Mouse (Mus musculus) forebrain, embryonic 16.5 days (tissue): ENCODE measurements around the gene 4931428F04Rik. TPM values are rescaled to one million over a fixed set of nuclear protein-coding genes. Genes with fewer than 3 reads are reported as not detected.

Experiments used
- ATAC-seq: fragments of 200-750 bp; cut with Nextera tagmentation; 2 replicates; pipeline ENCODE4 v1.8.0; 2017; ENCODE audit warnings: mild to moderate bottlenecking, moderate library complexity
- H3K27ac ChIP-seq: fragments of 300-500 bp; sonication (generic); 2 replicates; pipeline ENCODE4 v1.5.1; 2014; ENCODE audit warnings: low read length, control low read depth
- H3K27me3 ChIP-seq: fragments of 300-500 bp; sonication (generic); replicated peaks from 2 replicates; pipeline ENCODE4 v1.6.1; 2014; ENCODE audit warnings: low read length; ENCODE audit not compliant: control insufficient read depth, insufficient read depth
- H3K36me3 ChIP-seq: fragments of 300-500 bp; sonication (generic); 2 replicates; pipeline ENCODE4 v1.6.1; 2014; ENCODE audit not compliant: control insufficient read depth, insufficient read depth
- H3K4me1 ChIP-seq: fragments of 300-500 bp; sonication (generic); replicated peaks from 2 replicates; pipeline ENCODE4 v1.6.1; 2014; ENCODE audit warnings: low read length; ENCODE audit not compliant: control insufficient read depth, insufficient read depth
- H3K4me2 ChIP-seq: fragments of 300-500 bp; sonication (generic); 2 replicates; pipeline ENCODE4 v1.6.1; 2014; ENCODE audit warnings: mild to moderate bottlenecking, low read length, control low read depth
- H3K4me3 ChIP-seq: fragments of 300-500 bp; sonication (generic); replicated peaks from 2 replicates; pipeline ENCODE4 v1.5.1; 2014; ENCODE audit warnings: mild to moderate bottlenecking, low read length, control low read depth
- H3K9ac ChIP-seq: fragments of 300-500 bp; sonication (generic); replicated peaks from 2 replicates; pipeline ENCODE4 v1.6.1; 2014; ENCODE audit warnings: low read depth, low read length, control low read depth
- H3K9me3 ChIP-seq: fragments of 300-500 bp; sonication (generic); 2 replicates; pipeline ENCODE4 v1.6.1; 2016; ENCODE audit warnings: low read length; ENCODE audit not compliant: control insufficient read depth
- WGBS: fragments of 180-500 bp; shearing (Covaris S2); extraction: QIAGEN DNeasy Blood & Tissue Kit; methylation state at CpG from one replicate; pipeline ENCODE4 v1.1.7; 2014; 5-methylcytosine and 5-hydroxymethylcytosine counted together
- polyA plus RNA-seq: library from polyadenylated mRNA; unstranded; fragments of >200 nt; fragmentation: Nextera tagmentation; extraction: Ambion mirVana; gene quantifications from 2 replicates; pipeline ENCODE4 v1.2.1, GENCODE M21; 2015

Gene 4931428F04Rik
- polyA plus RNA-seq = 110 and 125 TPM in 2 replicates

DNA sequence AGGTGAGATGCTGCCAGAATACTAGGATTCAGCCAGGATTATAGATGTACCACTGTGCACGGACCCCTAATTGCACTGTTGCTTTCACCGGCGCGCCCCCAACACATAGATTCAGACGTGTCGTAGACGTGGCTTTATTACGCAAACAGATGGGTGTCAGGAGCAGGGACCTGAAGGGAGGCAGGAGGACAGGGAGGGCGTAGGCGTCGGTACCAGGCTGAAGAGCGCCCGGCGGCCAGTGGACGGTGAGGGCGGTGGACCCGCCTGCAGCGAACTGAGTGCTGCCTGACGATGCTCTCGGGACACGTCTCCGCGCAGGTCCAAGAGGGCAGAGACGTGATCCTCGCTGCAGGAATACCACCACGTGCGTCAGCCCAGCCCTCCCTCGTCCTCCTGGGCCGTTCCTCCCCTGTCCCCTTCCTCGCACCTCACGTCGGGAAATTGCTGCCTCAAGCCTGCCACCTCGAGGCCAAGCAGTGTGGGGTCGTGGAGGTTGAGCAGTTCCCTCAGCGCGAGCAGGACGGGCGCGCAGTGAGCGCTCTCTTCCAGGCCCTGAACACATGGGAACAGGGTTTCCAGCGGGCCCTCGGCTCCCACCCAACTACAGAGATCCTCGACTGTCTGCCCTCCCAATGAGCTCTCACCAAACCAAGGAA is at the start of gene 4931428F04Rik:
4931428F04Rik (minus strand) TSS at position 60 of the 656 bp plus-strand sequence.
- Histone ChIP-seq H3K9me3 (no peaks in the 10 kb centered on the region), H3K4me2 (peak within 1 kb of the TSS; percentile 84), H3K9ac (peak within 1 kb of the TSS; percentile 59), H3K27me3 (no peaks in the 10 kb centered on the region), H3K4me1 (peaks cover 50% of the 10 kb centered on the region), H3K27ac (peak within 1 kb of the TSS; percentile 91), H3K36me3 (no peaks in the 10 kb centered on the region), H3K4me3 (peak within 1 kb of the TSS; percentile 61)
- ATAC-seq = peak; percentile 16
- WGBS = 1% methylated on average over 43 of the region's 43 CpGs

- no peak overlapping the region for H3K9ac ChIP-seq
- no peaks in the 10 kb centered on the region for H3K36me3 ChIP-seq
- no peaks in the 10 kb centered on the region for H3K9me3 ChIP-seq
- no peaks in the 10 kb centered on the region; the same call in 1 of the 2 replicates for H3K4me1 ChIP-seq
- H3K27me3 ChIP-seq = no peaks in the 10 kb centered on the region
- no peak overlapping the region for H3K4me3 ChIP-seq
- no peak overlapping the region for H3K4me2 ChIP-seq
- H3K27ac ChIP-seq = no peak overlapping the region
- no peak for ATAC-seq
- 64% methylated on average over 4 of the region's 4 CpGs for WGBS
These were observed 49.3 kb upstream of the 4931428F04Rik start for GRCm38 (mm10) chr8:105338992-105339391.

GRCm38 (mm10) chr8:105336373-105337130 is 46.9 kb upstream of the 4931428F04Rik start:
- no peak overlapping the region for H3K27ac ChIP-seq
- no peak overlapping the region for H3K4me3 ChIP-seq
- H3K4me2 ChIP-seq = no peak overlapping the region
- ATAC-seq = peak; percentile 43
- no peak overlapping the region for H3K9ac ChIP-seq
- no peaks in the 10 kb centered on the region for H3K9me3 ChIP-seq
- no peaks in the 10 kb centered on the region for H3K27me3 ChIP-seq
- WGBS = 48% methylated on average over 32 of the region's 32 CpGs
- H3K36me3 ChIP-seq = peaks cover 4% of the 10 kb centered on the region
- H3K4me1 ChIP-seq = no peaks in the 10 kb centered on the region; the same call in 1 of the 2 replicates

DNA sequence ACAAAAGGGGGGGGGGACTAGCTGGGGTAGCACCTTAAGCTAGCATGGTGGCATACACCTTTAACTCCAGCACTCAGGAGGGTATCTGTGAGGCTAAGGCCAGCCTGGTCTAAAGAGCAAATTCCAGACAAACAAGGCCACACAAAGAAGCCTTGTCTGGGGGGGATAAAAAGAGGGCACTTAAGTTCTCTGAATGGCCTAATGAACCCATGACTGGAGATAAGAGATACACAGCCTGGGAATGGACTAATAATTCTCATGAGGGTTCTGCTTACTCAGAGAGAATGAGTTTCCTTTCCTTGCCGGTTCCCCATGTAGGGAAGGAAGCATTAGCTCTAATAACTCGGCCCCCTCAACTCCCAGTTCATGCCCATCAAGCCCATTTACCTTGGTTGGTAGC is 42.9 kb upstream of the 4931428F04Rik start:
- H3K4me1 ChIP-seq = peaks cover under 1% of the 10 kb centered on the region
- no peak for ATAC-seq
- H3K36me3 ChIP-seq = peaks cover 26% of the 10 kb centered on the region
- H3K27me3 ChIP-seq = no peaks in the 10 kb centered on the region
- H3K9me3 ChIP-seq = no peaks in the 10 kb centered on the region
- no peak overlapping the region for H3K27ac ChIP-seq
- no peak overlapping the region for H3K4me3 ChIP-seq
- no peak overlapping the region for H3K9ac ChIP-seq
- WGBS = 72% methylated on average over 2 of the region's 2 CpGs
- no peak overlapping the region for H3K4me2 ChIP-seq

DNA sequence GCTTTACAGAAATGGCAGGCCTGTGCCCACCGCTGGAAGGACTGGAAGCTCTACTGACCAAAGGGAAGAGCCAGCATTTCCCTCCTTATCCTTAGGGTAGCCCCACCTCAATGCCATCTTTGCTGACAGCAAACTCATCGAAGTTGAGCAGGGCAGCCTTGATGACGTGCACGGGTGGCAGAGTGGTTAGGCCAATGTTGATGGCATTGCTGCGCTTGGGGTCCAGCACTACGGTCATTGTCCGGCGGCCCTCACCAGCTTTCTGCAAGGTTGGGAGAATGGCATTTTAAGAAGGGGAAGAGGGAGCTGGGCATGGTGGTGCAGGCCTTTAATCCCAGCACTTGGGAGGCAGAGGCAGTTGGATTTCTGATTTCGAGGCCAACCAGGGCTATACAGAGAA is 42.3 kb upstream of the 4931428F04Rik start:
- WGBS = 96% methylated on average over 9 of the region's 9 CpGs
- Histone ChIP-seq H3K4me1 (peaks cover 7% of the 10 kb centered on the region), H3K9ac (no peak overlapping the region), H3K27ac (no peak overlapping the region), H3K27me3 (no peaks in the 10 kb centered on the region), H3K36me3 (peaks cover 26% of the 10 kb centered on the region), H3K9me3 (no peaks in the 10 kb centered on the region), H3K4me2 (no peak overlapping the region), H3K4me3 (no peak overlapping the region)
- ATAC-seq = no peak

DNA sequence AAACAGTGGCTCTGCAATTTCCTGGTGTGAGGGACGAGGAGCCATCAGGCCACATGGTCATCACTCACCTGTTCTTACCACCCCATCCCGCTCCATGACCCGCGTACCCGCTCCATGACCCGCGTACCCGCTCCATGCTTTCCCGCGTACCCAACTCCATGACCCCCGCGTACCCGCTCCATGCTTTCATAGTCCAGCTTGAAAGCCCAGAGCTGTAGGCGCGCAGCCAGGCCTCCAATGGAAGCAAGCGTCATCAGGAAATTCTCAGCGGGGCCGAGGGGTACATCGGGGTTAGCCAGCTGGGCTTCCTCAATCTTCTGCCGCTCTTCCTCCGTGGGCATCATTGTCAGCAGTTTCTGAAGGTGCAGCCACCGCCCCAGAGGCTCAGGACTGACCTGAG is 41.8 kb upstream of the 4931428F04Rik start:
- Histone ChIP-seq H3K4me3 (no peak overlapping the region), H3K9ac (no peak overlapping the region), H3K27me3 (no peaks in the 10 kb centered on the region), H3K4me2 (no peak overlapping the region), H3K36me3 (peaks cover 26% of the 10 kb centered on the region), H3K27ac (no peak overlapping the region), H3K4me1 (peaks cover 9% of the 10 kb centered on the region), H3K9me3 (no peaks in the 10 kb centered on the region)
- ATAC-seq = no peak
- WGBS = 95% methylated on average over 22 of the region's 22 CpGs

DNA sequence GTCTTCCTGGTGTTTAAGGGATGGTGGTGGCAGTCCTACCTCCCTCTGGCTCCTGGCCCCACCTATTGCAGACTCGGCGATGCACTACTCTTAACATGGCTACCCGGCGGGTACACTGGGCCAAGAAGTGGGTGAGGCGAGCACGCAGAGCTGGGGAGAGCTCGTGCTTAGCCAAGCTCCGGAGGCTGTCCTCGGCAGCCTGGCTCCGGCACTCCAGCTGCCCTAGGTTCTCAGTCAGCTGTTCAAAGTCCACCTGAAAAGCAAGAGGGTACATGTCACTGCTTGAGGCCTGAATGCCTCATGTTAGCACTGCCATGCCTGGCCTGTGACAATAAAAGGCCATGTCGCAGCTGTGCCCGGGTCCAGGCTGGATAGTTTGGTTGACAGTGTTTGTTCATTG is 40.7 kb upstream of the 4931428F04Rik start:
- no peak overlapping the region for H3K9ac ChIP-seq
- 93% methylated on average over 12 of the region's 12 CpGs for WGBS
- no peak overlapping the region for H3K27ac ChIP-seq
- H3K36me3 ChIP-seq = peaks cover 26% of the 10 kb centered on the region
- ATAC-seq = no peak
- H3K4me1 ChIP-seq = peaks cover 13% of the 10 kb centered on the region
- H3K4me2 ChIP-seq = no peak overlapping the region
- no peak overlapping the region for H3K4me3 ChIP-seq
- no peaks in the 10 kb centered on the region for H3K9me3 ChIP-seq
- H3K27me3 ChIP-seq = no peaks in the 10 kb centered on the region

- Histone ChIP-seq H3K4me1 (peaks cover 21% of the 10 kb centered on the region), H3K9ac (peak overlapping the region; percentile 93), H3K36me3 (peaks cover 26% of the 10 kb centered on the region), H3K27ac (no peak overlapping the region), H3K27me3 (no peaks in the 10 kb centered on the region), H3K9me3 (no peaks in the 10 kb centered on the region), H3K4me3 (peak overlapping the region; percentile 91), H3K4me2 (peak overlapping the region; percentile 79)
- ATAC-seq = no peak
- 36% methylated on average over 6 of the region's 6 CpGs for WGBS
These were observed 37.3 kb upstream of the 4931428F04Rik start for GRCm38 (mm10) chr8:105326968-105327367.

DNA sequence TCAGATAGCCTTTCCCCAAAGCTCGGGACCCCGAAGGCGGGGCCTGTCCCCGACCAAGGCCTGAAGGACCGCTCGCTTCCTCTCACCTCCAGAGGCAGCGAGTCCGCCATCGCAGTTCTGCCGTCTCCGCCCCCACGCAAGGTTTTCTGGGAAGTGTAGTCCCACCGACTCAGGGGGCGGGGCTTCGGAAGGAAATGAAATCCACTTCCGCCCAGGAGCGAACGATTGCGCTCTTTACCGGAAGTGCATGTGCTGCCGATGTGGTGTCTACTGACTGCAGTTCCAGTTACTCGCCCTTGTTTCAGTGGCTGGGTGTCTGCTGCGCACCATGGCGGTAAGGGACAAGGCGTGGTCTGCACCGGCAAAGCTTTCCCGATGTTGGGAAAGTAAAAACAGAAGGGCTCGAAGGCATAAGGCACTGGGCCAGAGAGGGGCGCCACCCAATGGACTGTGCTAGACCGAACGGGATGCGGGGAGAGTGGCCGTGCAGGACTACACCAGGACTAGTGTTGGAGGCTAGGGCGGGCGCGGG is 36.5 kb upstream of the 4931428F04Rik start, which contains the start of the genes Lrrc29 and Tmem208:
Lrrc29 (minus strand) TSS at position 138 of the 532 bp plus-strand sequence.
Tmem208 (plus strand) TSS at position 214 of the 532 bp plus-strand sequence.
- Histone ChIP-seq H3K4me1 (peaks cover 21% of the 10 kb centered on the region), H3K4me3 (peak within 1 kb of the TSS; percentile 91), H3K27ac (peak within 1 kb of the TSS; percentile 86), H3K4me2 (peak within 1 kb of the TSS; percentile 79), H3K9me3 (no peaks in the 10 kb centered on the region), H3K9ac (peak within 1 kb of the TSS; percentile 93), H3K27me3 (no peaks in the 10 kb centered on the region), H3K36me3 (peaks cover 18% of the 10 kb centered on the region)
- under 1% methylated on average over 36 of the region's 36 CpGs for WGBS
- peak; percentile 94 for ATAC-seq
